Mouse (Mus musculus): ENCODE results near the gene Lrrc8d.

DNA sequence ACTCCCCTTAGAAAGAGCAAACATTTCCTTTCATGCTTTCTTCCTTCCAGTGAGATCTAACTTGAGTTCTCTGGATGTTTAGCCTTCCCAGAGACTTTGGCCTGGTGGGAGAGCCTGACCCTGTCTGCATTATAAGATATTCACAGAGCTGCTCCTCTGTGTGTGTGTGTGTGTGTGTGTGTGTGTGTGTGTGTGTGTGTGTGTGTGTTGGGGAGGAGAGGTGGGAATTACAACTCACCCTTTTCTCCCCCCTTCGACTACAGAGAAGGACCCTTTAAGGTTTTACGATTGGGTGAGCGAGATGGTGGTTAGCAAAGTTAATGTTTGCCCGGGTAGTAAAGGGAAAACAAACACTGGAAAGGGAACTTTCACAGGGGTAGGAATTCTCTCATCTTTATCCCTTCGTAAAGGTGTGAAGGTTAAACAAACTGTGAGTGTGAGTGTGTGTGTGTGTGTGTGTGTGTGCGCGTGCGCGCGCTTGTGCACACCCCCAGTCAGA lies 101.3 kb downstream of the Lrrc8d start:
- TF ChIP-seq TAL1 (IDR thresholded peaks at IDR 0.05; ENCODE audit: low read length) (no peak), GATA1 (IDR thresholded peaks at IDR 0.05; ENCODE audit: low read length) (no peak)
